Mouse (Mus musculus) c-Kit-positive CD71-negative TER-119-negative erythroid progenitor cells, embryonic 14.5 days (primary cell): ENCODE data around the gene Rps16.

Source experiments
- DNase-seq: peaks from one replicate; pipeline ENCODE4 v3.0.0-alpha.2; 2013; ENCODE audit warnings: low read depth

The Rps16 gene

DNA sequence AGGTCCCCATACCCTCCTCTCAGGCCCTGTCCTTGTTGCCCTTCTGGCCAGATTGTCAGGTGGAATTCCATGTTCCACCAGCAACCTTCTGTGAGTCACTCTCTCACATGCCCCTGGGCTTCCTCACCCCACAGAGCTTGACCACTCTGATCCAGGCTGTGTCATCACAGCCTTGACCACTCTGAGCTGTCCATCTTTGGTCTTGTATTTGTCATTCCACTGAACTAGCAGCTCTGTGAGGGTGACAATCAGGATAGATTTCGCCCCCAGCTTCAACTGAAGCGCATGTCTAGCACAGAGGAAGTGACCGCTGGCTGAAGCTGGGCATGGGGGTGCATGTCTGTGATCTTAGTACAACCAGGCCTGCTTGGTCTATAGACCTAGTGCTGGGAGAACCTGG lies 39.9 kb downstream of the Rps16 start:
- DNase-seq, result no peak

DNA sequence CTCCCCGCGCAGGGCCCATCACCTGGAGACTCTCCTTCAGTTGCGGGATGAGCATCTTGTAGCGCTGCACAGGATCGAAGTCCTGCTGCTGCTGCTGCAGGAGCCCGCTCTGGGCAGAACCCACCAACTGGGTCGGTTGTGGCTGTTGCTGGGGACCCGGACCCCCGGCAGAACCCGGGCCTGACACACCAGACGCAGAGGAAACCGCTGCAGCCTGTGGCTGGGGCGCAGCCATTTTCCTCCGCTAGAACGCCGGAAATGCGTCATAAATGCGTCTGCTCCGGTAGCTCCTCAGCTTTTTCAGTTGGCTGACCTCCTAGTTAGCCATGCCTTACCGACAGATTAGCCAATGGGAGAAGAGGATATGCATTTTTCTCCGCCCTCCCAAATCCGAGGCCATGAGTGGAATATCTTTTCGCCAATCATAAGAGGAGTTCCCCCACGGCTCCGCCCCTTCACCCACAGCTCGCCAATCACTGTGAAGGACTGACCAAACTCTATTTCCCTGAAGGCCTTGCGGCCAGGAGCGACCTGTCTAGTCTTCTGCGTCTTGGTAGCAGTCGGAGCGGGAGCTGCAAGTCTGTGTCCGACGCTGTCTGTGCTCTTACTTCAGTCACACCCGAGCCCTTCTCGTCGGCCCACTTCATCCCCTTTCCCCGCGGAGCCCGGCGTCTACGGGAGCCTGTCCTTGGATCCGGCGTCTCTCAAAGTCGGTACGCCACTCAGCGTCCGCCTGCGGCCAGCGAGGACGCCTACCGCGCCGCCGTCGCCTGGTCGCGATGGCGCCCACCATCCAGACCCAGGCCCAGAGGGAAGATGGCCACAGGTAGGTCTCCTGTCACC lies 42.2 kb downstream of the Rps16 start, which contains the start of the genes Med29 and Paf1:
Med29 (minus strand) TSS at position 280 of the 843 bp plus-strand sequence.
Paf1 (plus strand) TSS at position 523 of the 843 bp plus-strand sequence.
- DNase-seq, result peak; percentile 97

DNA sequence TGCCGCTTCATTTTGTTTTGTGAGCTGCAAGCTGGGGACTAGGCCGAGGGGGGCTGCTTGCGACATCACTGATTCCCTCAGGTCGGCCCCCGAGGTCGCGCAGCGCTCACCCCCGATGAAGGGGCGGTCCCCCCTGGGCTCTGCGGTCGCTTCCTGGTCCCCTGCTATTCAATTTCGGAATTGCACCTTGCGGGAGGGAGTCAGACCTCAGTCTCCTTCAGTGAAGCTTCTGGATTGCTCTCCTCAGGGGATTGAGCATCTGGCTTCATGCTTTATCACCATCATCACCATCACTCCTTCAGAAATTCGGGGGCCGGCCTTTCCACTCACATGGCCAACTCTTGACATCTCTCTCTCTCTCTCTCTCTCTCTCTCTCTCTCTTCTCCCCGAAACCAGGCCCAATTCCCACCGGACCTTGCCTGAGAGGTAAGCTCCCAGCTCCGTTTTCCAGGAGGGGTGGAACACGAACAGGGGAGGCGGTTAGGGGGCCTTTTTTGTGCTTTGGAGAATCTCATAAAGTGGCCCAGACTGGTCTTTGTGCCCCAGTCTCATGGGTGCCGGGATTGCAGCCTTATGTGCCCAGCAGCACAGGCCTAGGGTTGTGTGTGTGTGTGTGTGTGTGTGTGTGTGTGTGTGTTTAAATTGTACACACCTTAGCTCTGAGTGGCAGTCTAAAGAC lies 43.0 kb downstream of the Rps16 start:
- no peak for DNase-seq

DNA sequence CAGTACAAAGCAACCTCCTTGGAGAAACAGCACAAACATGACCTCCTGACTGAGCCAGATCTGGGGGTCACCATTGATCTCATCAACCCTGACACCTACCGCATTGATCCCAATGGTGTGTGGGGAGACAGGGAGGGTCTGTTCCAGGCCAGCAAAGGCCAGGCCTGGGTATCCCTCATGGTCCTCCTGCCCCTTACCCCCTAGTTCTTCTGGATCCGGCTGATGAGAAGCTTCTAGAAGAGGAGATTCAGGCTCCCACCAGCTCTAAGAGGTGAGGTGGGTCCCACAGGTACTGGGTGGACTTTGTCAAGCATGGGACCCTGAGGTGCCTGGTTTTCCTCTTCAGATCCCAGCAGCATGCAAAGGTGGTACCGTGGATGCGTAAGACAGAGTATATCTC lies 45.0 kb downstream of the Rps16 start:
- DNase-seq, result no peak

DNA sequence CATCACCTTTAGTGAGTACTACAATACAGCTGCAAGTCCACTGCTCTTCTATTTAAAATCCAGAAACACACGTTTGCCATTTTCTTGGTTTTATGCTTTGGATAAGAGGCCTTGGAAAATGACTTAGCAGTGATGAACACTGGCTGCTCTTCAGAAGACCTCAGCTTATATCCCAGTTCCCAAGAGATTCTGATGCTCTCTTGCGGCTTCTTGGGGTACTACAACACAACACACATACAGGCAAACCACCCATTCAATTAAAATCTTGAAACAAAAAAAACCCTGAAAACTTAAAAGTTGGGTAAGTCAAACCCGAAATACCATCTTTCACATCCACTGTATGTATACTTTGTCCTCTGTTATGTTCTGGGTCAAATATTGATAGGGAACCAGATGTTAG lies 47.5 kb downstream of the Rps16 start:
- peak; percentile 19 for DNase-seq

DNA sequence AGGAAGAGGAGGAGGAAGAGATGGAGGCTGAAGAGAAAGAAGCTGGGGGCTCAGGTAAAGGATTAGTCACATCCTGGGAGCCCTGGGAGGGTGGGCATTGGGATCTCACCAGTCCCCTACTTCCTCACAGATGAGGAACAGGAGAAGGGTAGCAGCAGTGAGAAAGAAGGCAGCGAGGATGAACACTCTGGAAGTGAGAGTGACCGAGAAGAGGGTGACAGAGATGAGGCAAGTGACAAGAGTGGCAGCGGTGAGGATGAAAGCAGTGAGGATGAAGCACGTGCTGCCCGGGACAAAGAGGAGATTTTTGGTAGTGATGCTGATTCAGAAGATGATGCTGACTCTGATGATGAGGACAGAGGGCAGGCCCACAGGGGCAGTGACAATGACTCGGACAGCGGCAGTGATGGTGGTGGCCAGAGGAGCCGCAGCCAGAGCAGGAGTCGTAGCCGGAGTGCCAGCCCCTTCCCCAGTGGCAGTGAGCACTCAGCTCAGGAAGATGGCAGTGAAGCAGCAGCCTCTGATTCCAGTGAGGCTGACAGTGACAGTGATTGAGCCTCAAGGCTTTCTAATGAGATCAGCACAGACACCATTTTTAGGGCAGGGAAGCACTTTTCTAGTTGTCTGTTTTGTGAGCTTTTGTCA lies 48.4 kb downstream of the Rps16 start:
- DNase-seq, result no peak

DNA sequence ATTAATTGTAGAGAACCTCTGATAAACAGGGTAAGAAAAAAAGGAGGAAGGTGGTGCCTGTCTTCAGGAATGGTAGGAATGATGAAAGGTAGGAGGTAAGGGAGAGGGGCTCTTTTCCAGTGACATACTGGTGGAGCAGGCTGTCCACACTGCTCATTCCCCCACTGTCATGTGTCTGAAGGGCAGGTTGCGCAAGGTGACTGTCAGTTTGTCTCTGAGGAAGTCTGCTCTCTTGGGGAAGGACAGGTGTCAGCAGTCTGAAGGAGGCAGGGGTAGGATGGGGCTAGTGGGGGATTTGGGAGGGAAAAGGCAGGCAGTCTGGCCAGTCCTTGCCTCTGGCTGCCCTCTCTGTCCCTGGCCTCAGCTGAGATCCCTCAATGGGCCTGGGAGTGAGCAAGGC lies 50.6 kb downstream of the Rps16 start:
- no peak for DNase-seq

DNA sequence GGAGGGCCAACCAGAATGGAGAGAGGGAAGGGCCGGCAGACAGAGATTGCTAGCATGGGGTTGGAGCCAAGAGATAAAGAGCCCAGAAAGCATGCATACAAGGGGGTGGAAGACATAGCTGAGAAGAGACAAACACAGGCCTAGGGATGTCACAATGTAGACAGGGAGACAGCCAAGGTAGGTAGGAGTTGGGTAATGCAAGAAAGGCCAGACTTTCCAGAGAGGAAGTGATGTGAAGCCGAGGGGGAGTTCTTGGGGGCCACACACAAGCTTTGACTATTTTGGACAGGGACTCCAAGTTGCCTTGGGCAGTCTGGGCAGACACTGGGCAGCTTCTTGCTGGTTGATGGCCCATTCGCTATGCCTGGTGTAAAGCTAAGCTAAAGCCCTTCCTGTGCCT lies 51.5 kb downstream of the Rps16 start:
- no peak for DNase-seq
